Mouse (Mus musculus): Measurements from ENCODE around the gene Hnrnph1. TPM values are rescaled to one million over a fixed set of nuclear protein-coding genes. Genes with fewer than 3 reads are reported as not detected.
A peak's percentile ranks its signal among the peaks of the same experiment; 100 is the strongest.

Hnrnph1 gene
- polyA plus RNA-seq, 1 experiment: 11.5 TPM

- Histone ChIP-seq H3K27me3 (ENCODE audit: control insufficient read depth, insufficient read depth, low read length) (no peaks in the 10 kb centered on the region), H3K36me3 (ENCODE audit: control insufficient read depth, insufficient read depth, low read length) (no peaks in the 10 kb centered on the region), H3K27ac (ENCODE audit: insufficient read depth, low read depth, low read length) (no peak overlapping the region), H3K4me1 (ENCODE audit: control insufficient read depth, insufficient read depth, insufficient read length, low read length) (0 out of 2 replicates have a peak, but pooled peaks cover 2% of the 10 kb centered on the region), H3K4me3 (ENCODE audit: low read depth, low read length) (no peak overlapping the region)
- TF ChIP-seq POLR2A (IDR thresholded peaks at IDR 0.05; ENCODE audit: low read depth, low read length): no peak
- TF ChIP-seq CTCF (IDR thresholded peaks at IDR 0.05; ENCODE audit: extremely low read depth, insufficient read length, insufficient replicate concordance, low read depth, low read length): no peak
Observed at GRCm38 (mm10) chr11:50373086-50373485, 3.7 kb upstream of the Hnrnph1 start.

GRCm38 (mm10) chr11:50373621-50374020 is 3.2 kb upstream of the Hnrnph1 start:
- TF ChIP-seq CTCF (IDR thresholded peaks at IDR 0.05; ENCODE audit: extremely low read depth, insufficient read length, insufficient replicate concordance, low read depth, low read length): no peak
- TF ChIP-seq POLR2A (IDR thresholded peaks at IDR 0.05; ENCODE audit: low read depth, low read length): no peak
- H3K27ac ChIP-seq (ENCODE audit: insufficient read depth, low read depth, low read length): no peak overlapping the region
- no peaks in the 10 kb centered on the region for H3K27me3 ChIP-seq (ENCODE audit: control insufficient read depth, insufficient read depth, low read length)
- H3K36me3 ChIP-seq (ENCODE audit: control insufficient read depth, insufficient read depth, low read length): no peaks in the 10 kb centered on the region
- H3K4me1 ChIP-seq (ENCODE audit: control insufficient read depth, insufficient read depth, insufficient read length, low read length): 0 out of 2 replicates have a peak, but pooled peaks cover 2% of the 10 kb centered on the region
- no peak overlapping the region for H3K4me3 ChIP-seq (ENCODE audit: low read depth, low read length)
- WGBS: 95% methylated on average over 1 of the region's 1 CpGs

- H3K4me3 ChIP-seq (ENCODE audit: low read depth, low read length): no peak overlapping the region
- H3K27ac ChIP-seq (ENCODE audit: insufficient read depth, low read depth, low read length): no peak overlapping the region
- WGBS: 95% methylated on average over 13 of the region's 13 CpGs
- H3K27me3 ChIP-seq (ENCODE audit: control insufficient read depth, insufficient read depth, low read length): no peaks in the 10 kb centered on the region
- TF ChIP-seq CTCF (IDR thresholded peaks at IDR 0.05; ENCODE audit: extremely low read depth, insufficient read length, insufficient replicate concordance, low read depth, low read length) (no peak), POLR2A (IDR thresholded peaks at IDR 0.05; ENCODE audit: low read depth, low read length) (no peak)
- peaks cover 5% of the 10 kb centered on the region; the same call in 1 of the 2 replicates for H3K4me1 ChIP-seq (ENCODE audit: control insufficient read depth, insufficient read depth, insufficient read length, low read length)
- peaks cover 2% of the 10 kb centered on the region; the same call in 1 of the 2 replicates for H3K36me3 ChIP-seq (ENCODE audit: control insufficient read depth, insufficient read depth, low read length)
Observed at GRCm38 (mm10) chr11:50374286-50375015, 2.3 kb upstream of the Hnrnph1 start.

GRCm38 (mm10) chr11:50375421-50375820 is 1.4 kb upstream of the Hnrnph1 start:
- WGBS: 96% methylated on average over 5 of the region's 5 CpGs
- no peak overlapping the region for H3K4me3 ChIP-seq (ENCODE audit: low read depth, low read length)
- H3K27me3 ChIP-seq (ENCODE audit: control insufficient read depth, insufficient read depth, low read length): no peaks in the 10 kb centered on the region
- peaks cover 6% of the 10 kb centered on the region for H3K36me3 ChIP-seq (ENCODE audit: control insufficient read depth, insufficient read depth, low read length)
- H3K4me1 ChIP-seq (ENCODE audit: control insufficient read depth, insufficient read depth, insufficient read length, low read length): peaks cover 7% of the 10 kb centered on the region; the same call in 1 of the 2 replicates
- TF ChIP-seq POLR2A (IDR thresholded peaks at IDR 0.05; ENCODE audit: low read depth, low read length) (no peak), CTCF (IDR thresholded peaks at IDR 0.05; ENCODE audit: extremely low read depth, insufficient read length, insufficient replicate concordance, low read depth, low read length) (no peak)
- H3K27ac ChIP-seq (ENCODE audit: insufficient read depth, low read depth, low read length): no peak overlapping the region

DNA sequence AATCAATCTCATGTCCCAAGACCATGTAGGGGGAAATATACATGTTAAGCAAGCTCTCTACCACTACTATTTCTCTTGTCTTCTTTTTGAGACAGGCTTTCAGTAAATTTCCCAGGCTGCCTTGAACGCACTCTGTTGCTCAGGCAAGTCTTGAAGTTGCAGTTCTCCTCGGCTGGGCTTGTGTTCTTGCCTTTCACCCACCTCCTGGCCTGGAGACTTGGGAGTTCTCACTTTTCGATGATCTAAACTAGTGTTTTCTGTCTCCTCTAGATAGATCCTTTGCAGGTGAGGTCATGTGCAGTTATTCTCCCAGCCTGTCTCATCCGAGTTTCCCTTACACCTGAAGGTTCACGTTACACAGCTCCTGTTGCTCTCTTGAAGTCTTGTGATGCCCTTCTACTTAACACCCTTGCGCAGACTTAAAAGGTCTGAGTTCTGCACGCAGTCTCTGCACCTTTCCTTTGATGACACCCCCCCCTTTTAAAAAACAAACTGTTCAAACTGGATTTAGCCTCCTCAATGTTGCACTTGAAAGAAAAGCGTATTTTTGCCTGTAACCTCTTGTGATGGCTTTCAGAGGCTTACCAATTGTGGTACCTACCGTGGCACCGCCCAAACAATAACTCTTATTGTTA is 517 bp upstream of the Hnrnph1 start:
- H3K36me3 ChIP-seq (ENCODE audit: control insufficient read depth, insufficient read depth, low read length): peaks cover 9% of the 10 kb centered on the region
- H3K27me3 ChIP-seq (ENCODE audit: control insufficient read depth, insufficient read depth, low read length): no peaks in the 10 kb centered on the region
- WGBS: 37% methylated on average over 10 of the region's 10 CpGs
- TF ChIP-seq POLR2A (IDR thresholded peaks at IDR 0.05; ENCODE audit: low read depth, low read length) (no peak), CTCF (IDR thresholded peaks at IDR 0.05; ENCODE audit: extremely low read depth, insufficient read length, insufficient replicate concordance, low read depth, low read length) (no peak)
- peak overlapping the region; percentile 83; the same call in 1 of the 2 replicates for H3K4me3 ChIP-seq (ENCODE audit: low read depth, low read length)
- peaks cover 7% of the 10 kb centered on the region; the same call in 1 of the 2 replicates for H3K4me1 ChIP-seq (ENCODE audit: control insufficient read depth, insufficient read depth, insufficient read length, low read length)
- peak overlapping the region; percentile 94 for H3K27ac ChIP-seq (ENCODE audit: insufficient read depth, low read depth, low read length)

- peak; percentile 68 for TF ChIP-seq CTCF (IDR thresholded peaks at IDR 0.05; ENCODE audit: extremely low read depth, insufficient read length, insufficient replicate concordance, low read depth, low read length)
- peak; percentile 30; the same call in 1 of the 2 replicates for TF ChIP-seq POLR2A (IDR thresholded peaks at IDR 0.05; ENCODE audit: low read depth, low read length)
- Histone ChIP-seq H3K27me3 (ENCODE audit: control insufficient read depth, insufficient read depth, low read length) (no peaks in the 10 kb centered on the region), H3K4me1 (ENCODE audit: control insufficient read depth, insufficient read depth, insufficient read length, low read length) (peaks cover 6% of the 10 kb centered on the region; the same call in 1 of the 2 replicates), H3K27ac (ENCODE audit: insufficient read depth, low read depth, low read length) (peak overlapping the region; percentile 93), H3K4me3 (ENCODE audit: low read depth, low read length) (peak overlapping the region; percentile 74), H3K36me3 (ENCODE audit: control insufficient read depth, insufficient read depth, low read length) (peaks cover 18% of the 10 kb centered on the region)
- WGBS: under 1% methylated on average over 71 of the region's 71 CpGs
Observed at GRCm38 (mm10) chr11:50377892-50378684, 1.3 kb downstream of the Hnrnph1 start.

All from small intestine, adult 2 months (tissue).